Mouse (Mus musculus) cortical plate, adult 2 months (tissue): ENCODE data around the gene Ccm2l. TPM values are rescaled to one million over a fixed set of nuclear protein-coding genes. Genes with fewer than 3 reads are reported as not detected.

Experiments used
- H3K27ac ChIP-seq: fragments of 200-500 bp; 2 replicates; pipeline ENCODE4 v1.5.1; 2012; ENCODE audit warnings: low read length, control low read depth, inconsistent platforms; ENCODE audit not compliant: insufficient read depth
- H3K4me1 ChIP-seq: fragments of 200-500 bp; 2 replicates; pipeline ENCODE4 v1.6.1; 2011; ENCODE audit warnings: low read length; ENCODE audit not compliant: control insufficient read depth, insufficient read depth
- H3K4me3 ChIP-seq: fragments of 200-500 bp; 2 replicates; pipeline ENCODE4 v1.5.1; 2011; ENCODE audit warnings: mild to moderate bottlenecking, low read length, control low read depth; ENCODE audit not compliant: insufficient read depth
- CTCF ChIP-seq: fragments of 200-500 bp; IDR thresholded peaks from 2 replicates; pipeline ENCODE4 v1.5.1; 2011; ENCODE audit warnings: mild to moderate bottlenecking, control low read depth, low read length; ENCODE audit not compliant: insufficient read depth; ENCODE audit errors: extremely low read depth
- POLR2A ChIP-seq: fragments of 200-500 bp; IDR thresholded peaks from 2 replicates; pipeline ENCODE4 v1.6.1; 2011; ENCODE audit warnings: mild to moderate bottlenecking, low read length, control low read depth; ENCODE audit not compliant: insufficient read depth; ENCODE audit errors: extremely low read depth
- polyA plus RNA-seq: library from polyadenylated mRNA; depleted of rRNA; stranded (reverse); fragments of >200 nt; gene quantifications from 2 replicates; pipeline ENCODE4 v1.2.3, GENCODE M21; 2012

Ccm2l gene
- polyA plus RNA-seq, 1 experiment: 13.2 TPM

DNA sequence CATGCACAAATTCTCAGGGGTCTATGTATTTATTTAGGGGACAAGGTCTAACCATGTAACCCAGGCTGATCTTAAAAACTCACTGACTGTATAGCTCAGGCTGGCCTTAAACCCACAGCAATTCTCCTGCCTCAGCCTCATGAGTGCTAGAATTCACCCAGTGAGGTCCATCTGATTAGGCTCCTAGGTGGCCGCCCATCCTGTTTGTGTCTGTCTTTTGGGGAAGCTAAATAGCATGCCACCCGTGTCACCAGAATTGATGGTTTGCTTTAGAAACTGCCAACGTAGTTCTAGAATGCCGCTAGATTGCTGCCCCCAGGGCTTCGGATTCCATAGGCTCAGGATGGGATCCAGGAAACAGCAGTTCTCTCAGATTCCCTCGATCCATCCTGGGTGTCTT, 1.2 kb downstream of the Ccm2l start:
- no peak for TF ChIP-seq CTCF
- TF ChIP-seq POLR2A: no peak
- H3K27ac ChIP-seq: peak overlapping the region; percentile 78; the same call in 1 of the 2 replicates
- peaks cover 1% of the 10 kb centered on the region; the same call in 1 of the 2 replicates for H3K4me1 ChIP-seq
- no peak overlapping the region for H3K4me3 ChIP-seq

DNA sequence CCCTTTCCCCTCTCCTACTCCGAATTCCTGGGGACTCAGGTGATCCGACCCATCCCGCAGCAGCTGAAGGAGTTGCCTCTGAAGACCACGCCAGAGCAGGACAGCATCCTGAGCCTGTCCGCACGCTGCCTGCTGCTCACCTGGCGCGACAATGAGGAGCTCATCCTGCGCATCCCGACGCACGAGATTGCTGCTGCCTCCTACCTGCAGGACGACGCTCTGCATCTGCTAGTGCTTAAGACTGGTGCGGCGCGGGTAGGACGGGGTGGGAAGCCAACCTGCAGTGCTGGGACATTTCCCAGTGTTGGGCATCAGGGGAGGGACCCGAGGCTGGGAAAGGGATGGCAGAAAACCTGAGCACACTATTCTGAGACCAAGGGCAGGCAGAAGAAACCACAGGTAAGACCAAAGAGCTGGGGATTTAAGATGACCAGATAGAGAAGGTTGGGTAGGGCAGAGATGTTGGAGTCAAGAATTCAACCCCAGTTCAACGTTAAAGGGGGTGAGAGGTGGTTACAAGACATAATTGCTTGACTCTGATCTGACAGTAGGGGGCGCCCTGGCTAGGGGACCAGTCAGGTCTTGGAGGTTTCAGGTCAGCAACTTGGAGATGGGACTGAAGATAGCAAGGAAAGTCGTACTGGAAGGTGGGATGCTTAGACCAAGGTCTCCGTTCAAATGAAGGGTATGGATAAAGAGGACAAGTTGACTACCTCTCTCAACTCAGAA, 5.2 kb downstream of the Ccm2l start:
- Histone ChIP-seq H3K4me1 (no peaks in the 10 kb centered on the region), H3K4me3 (no peak overlapping the region), H3K27ac (no peak overlapping the region)
- TF ChIP-seq CTCF: peak; percentile 48; the same call in 1 of the 2 replicates
- no peak for TF ChIP-seq POLR2A

DNA sequence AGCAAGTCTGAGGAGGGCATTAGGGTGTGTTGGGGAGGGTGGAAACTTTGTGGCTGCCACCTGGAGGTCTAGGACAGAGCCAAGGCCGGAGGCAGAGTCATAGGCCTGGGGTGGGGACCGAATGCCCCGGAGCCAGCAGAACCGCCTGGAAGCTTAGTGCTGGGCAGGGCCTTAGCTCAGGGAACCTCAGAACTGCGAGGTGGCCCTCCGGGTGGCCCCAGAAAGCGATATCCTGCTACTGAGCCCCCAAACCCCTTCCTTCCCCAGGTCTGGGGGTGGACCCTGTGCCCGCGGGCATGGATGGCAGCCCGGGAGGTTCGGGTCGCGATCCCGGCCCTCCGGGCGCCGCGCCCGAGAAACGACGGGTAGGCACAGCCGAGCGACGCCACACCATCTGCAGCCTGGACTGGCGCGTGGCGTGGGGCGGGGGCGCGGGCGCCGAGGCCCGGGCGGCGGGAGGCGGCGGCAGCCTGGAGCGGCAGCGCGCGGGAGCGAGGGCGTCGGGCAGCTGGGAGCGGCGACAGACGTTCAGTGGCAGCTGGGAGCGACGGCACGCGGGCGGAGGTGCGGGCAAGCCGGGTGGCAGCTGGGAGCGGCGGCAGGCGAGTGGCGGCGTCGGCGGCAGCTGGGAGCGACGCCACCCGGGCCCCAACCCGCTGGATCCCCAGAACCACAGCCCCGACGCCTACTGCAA, 5.9 kb downstream of the Ccm2l start:
- H3K4me1 ChIP-seq: no peaks in the 10 kb centered on the region
- TF ChIP-seq POLR2A (no peak), CTCF (no peak)
- no peak overlapping the region for H3K4me3 ChIP-seq
- no peak overlapping the region for H3K27ac ChIP-seq

DNA sequence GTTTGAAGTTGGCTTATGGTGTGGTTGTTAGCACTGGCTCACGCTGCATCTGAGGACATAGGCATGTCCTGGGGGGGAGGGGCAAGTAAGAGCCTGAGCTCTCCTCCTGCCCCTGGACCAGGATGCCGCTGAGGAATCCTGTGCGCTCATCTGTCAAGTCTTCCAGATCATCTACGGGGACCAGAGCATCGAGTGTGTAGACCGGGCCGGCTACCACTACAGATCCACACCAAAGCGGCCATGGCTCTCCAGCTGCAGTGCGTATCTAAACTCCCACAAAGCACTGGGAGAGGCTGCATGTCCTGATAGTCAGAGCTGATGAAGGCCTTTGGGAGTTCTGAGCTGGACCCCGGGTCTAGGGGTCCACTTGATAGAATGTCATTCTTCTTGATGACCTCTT, 8.9 kb downstream of the Ccm2l start:
- Histone ChIP-seq H3K27ac (no peak overlapping the region), H3K4me3 (no peak overlapping the region), H3K4me1 (no peaks in the 10 kb centered on the region)
- TF ChIP-seq POLR2A (no peak), CTCF (no peak)

DNA sequence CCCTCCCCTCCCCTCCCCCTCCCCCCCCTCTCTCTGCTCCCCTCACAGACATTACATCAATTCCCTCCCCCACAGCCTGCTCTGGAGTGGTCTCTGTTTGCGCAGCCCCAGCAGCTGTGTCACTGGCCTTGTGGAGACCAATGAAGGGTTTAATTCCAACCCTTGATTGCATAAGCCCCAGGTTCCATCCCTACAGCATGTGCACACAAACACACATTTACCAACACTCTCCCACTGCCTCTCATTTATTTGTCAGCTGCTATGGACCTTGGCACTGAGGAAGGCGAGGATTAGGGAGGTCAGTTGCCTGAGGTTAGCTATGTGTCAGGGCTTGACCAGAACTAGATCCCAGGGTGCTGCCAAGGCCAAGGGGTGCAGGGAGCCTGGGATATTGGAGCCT, 10.2 kb downstream of the Ccm2l start:
- no peak overlapping the region for H3K27ac ChIP-seq
- TF ChIP-seq POLR2A (no peak), CTCF (no peak)
- no peak overlapping the region for H3K4me3 ChIP-seq
- H3K4me1 ChIP-seq: no peaks in the 10 kb centered on the region

DNA sequence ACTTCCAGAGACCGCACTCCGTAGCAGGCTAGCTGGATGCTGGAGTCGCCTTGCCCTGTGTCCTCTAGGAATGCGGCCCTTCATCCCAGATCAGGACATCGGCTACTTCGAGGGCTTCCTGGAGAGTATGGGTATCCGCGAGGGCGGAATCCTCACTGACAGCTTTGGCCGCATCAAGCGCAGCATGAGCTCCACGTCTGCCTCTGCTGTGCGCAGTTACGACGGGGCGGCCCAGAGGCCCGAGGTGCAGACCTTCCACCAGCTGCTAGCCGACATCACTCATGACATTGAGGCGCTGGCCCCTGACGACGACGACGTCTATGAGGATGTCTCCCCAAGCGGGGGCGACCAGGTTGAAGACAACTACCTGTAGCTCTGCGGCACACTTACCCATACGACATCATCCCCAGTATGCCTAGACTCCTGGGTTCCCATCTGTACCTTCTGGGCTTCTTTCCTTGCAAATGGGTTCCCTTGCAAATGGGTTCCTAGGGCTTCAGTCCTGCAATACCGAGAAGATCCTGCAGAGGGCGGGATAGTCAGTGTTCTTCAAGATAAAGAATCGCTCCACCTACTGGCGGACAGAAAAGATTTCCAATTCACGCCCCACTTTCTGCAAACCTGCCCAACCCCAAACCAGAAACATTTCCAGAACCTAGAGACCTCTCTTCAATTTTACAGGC, 15.2 kb downstream of the Ccm2l start:
- H3K4me1 ChIP-seq: no peaks in the 10 kb centered on the region
- TF ChIP-seq POLR2A (no peak), CTCF (peak; percentile 99)
- H3K4me3 ChIP-seq: no peak overlapping the region

DNA sequence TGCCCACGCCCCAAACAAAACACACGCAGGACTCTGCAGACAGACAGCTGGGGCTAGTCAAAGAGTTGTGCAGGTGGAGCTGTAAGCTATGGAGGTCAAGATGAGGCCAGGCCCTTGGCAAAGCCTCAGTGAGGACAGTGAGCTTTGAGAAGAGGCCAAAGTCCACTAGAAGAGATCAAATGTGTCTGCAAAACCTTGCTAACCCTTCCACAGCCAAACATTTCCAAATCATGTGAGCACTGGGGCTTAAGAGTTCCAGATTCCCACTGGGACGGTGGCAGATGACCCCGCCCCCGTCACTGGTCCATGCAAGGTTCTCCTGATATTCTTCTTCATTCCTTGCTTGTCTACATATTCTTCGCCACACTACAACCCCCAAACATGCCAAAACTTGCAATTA, 16.1 kb downstream of the Ccm2l start:
- Histone ChIP-seq H3K27ac (no peak overlapping the region), H3K4me3 (no peak overlapping the region), H3K4me1 (no peaks in the 10 kb centered on the region)
- no peak for TF ChIP-seq CTCF
- no peak for TF ChIP-seq POLR2A

More for the DNA sequence above, 15.2 kb downstream of the Ccm2l start:
- no peak overlapping the region for H3K27ac ChIP-seq

DNA sequence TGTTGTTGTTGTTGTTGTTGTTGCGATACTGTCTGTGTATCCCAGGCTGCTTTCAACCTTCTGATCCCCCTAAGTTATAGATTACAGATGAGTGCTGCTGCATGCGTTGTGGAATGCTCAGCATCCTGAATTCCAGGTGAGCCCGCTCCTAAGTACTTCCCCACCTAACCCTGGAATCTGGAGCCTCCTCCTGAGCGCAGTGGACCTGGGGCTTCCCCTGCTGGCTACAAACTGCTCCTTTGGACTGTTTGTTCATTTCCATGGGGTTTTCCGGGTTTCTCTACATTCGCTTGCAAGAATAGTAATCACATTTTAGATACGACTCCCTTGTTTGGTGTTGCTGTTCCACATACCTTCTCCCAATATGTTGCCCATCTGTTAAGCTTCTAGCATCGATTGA, 17.5 kb downstream of the Ccm2l start:
- no peak overlapping the region for H3K27ac ChIP-seq
- H3K4me3 ChIP-seq: no peak overlapping the region
- TF ChIP-seq POLR2A (no peak), CTCF (no peak)
- no peaks in the 10 kb centered on the region for H3K4me1 ChIP-seq

DNA sequence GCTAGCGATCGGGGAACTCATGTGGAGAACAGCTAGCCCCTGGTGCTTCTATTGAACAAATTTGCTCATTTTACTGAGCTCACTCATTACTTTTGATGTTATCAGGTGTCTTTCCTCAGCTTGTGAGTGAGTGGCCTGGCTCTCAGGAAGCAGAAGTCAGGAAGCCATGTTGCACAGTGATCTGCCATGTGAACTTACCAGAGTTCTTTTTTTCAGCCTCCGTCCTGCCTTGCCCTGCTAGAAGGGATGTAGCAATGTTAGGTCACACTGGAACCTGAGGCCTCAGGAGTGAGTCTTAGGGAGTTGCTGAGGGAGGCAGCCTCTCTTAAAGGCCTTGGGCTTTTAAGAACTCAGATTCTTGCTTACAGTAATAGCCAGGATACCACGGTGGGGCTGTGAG, 18.1 kb downstream of the Ccm2l start:
- TF ChIP-seq CTCF (no peak), POLR2A (no peak)
- H3K27ac ChIP-seq: no peak overlapping the region
- H3K4me1 ChIP-seq: no peaks in the 10 kb centered on the region
- no peak overlapping the region for H3K4me3 ChIP-seq
